Mouse (Mus musculus) neural tube, embryonic 12.5 days (tissue): ENCODE measurements around the gene Ddx55. TPM values are rescaled to one million over a fixed set of nuclear protein-coding genes. Genes with fewer than 3 reads are reported as not detected.

ENCODE experiments used
- ATAC-seq: fragments of 200-750 bp; cut with Nextera tagmentation; 2 replicates; pipeline ENCODE4 v1.8.0; 2017; ENCODE audit warnings: low read depth, mild to moderate bottlenecking, moderate TSS enrichment, moderate library complexity; ENCODE audit not compliant: low FRiP score
- H3K27ac ChIP-seq: fragments of 300-500 bp; sonication (generic); 2 replicates; pipeline ENCODE4 v1.5.1; 2016
- H3K27me3 ChIP-seq: fragments of 300-500 bp; sonication (generic); replicated peaks from 2 replicates; pipeline ENCODE4 v1.6.1; 2016; ENCODE audit warnings: mild to moderate bottlenecking
- H3K36me3 ChIP-seq: fragments of 300-500 bp; sonication (generic); 2 replicates; pipeline ENCODE4 v1.6.1; 2016; ENCODE audit warnings: mild to moderate bottlenecking
- H3K4me1 ChIP-seq: fragments of 300-500 bp; sonication (generic); 2 replicates; pipeline ENCODE4 v1.6.1; 2016
- H3K4me2 ChIP-seq: fragments of 300-500 bp; sonication (generic); replicated peaks from 2 replicates; pipeline ENCODE4 v1.6.1; 2016; ENCODE audit warnings: mild to moderate bottlenecking
- H3K4me3 ChIP-seq: fragments of 300-500 bp; sonication (generic); 2 replicates; pipeline ENCODE4 v1.5.1; 2016
- H3K9ac ChIP-seq: fragments of 300-500 bp; sonication (generic); 2 replicates; pipeline ENCODE4 v1.6.1; 2016; ENCODE audit warnings: mild to moderate bottlenecking
- H3K9me3 ChIP-seq: fragments of 300-500 bp; sonication (generic); 2 replicates; pipeline ENCODE4 v1.6.1; 2016; ENCODE audit warnings: mild to moderate bottlenecking
- WGBS: fragments of 180-500 bp; shearing (Covaris S2); methylation state at CpG from one replicate; pipeline ENCODE4 v1.1.7; 2016; 5-methylcytosine and 5-hydroxymethylcytosine counted together
- polyA plus RNA-seq: library from polyadenylated mRNA; unstranded; fragments of >200 nt; fragmentation: Nextera tagmentation; extraction: Ambion mirVana; gene quantifications from 2 replicates; pipeline ENCODE4 v1.2.1, GENCODE M21; 2016

Ddx55 gene
- polyA plus RNA-seq, 1 experiment from 2014 or later = 21.9 TPM

- Histone ChIP-seq H3K27ac (no peak overlapping the region), H3K4me3 (no peak overlapping the region), H3K9ac (no peak overlapping the region)
These were observed 24.3 kb upstream of the Ddx55 start for GRCm38 (mm10) chr5:124528351-124528750.

GRCm38 (mm10) chr5:124528791-124529190 is 23.9 kb upstream of the Ddx55 start:
- Histone ChIP-seq H3K4me2 (peak overlapping the region; percentile 83), H3K4me1 (peaks cover 38% of the 10 kb centered on the region), H3K9me3 (no peaks in the 10 kb centered on the region), H3K9ac (peak overlapping the region; percentile 40), H3K27ac (no peak overlapping the region), H3K36me3 (0 out of 2 replicates have a peak, but pooled peaks cover 3% of the 10 kb centered on the region), H3K4me3 (0 out of 2 replicates have a peak overlapping the region, but pooled peaks have one; percentile 75), H3K27me3 (no peaks in the 10 kb centered on the region)
- WGBS = 35% methylated on average over 9 of the region's 9 CpGs
- ATAC-seq = no peak

More at GRCm38 (mm10) chr5:124528351-124528750, 24.3 kb upstream of the Ddx55 start:
- peak overlapping the region; percentile 83 for H3K4me2 ChIP-seq
- H3K27me3 ChIP-seq = no peaks in the 10 kb centered on the region
- H3K9me3 ChIP-seq = no peaks in the 10 kb centered on the region
- 0 out of 2 replicates have a peak, but pooled peaks cover 3% of the 10 kb centered on the region for H3K36me3 ChIP-seq
- 67% methylated on average over 4 of the region's 4 CpGs for WGBS
- H3K4me1 ChIP-seq = peaks cover 38% of the 10 kb centered on the region
- no peak for ATAC-seq

GRCm38 (mm10) chr5:124529191-124529651 is 23.4 kb upstream of the Ddx55 start:
- Histone ChIP-seq H3K9me3 (no peaks in the 10 kb centered on the region), H3K4me1 (peaks cover 38% of the 10 kb centered on the region), H3K4me2 (peak overlapping the region; percentile 83), H3K4me3 (peak overlapping the region; percentile 75), H3K27ac (no peak overlapping the region), H3K27me3 (no peaks in the 10 kb centered on the region), H3K36me3 (0 out of 2 replicates have a peak, but pooled peaks cover 3% of the 10 kb centered on the region), H3K9ac (peak overlapping the region; percentile 40)
- no peak for ATAC-seq
- 30% methylated on average over 8 of the region's 8 CpGs for WGBS

DNA sequence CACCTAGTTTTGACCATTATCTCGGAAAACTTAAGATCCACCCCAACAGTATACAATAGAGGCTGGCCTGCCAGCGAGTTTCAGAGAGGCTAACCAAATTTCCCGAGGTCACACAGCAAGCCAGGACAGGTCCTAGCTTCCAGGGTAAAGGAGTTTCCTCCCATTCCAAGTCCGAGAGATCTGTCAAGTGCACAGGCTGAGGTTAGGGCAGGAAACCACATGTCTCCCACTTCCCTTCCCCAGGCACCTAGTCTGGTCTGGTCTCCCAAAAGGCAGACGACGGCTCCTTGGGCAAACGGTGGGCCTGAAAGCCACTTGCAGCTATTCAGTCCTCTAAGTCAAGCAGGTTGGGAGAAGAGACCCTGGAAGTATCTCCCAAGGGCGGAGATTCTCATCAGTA is 23.0 kb upstream of the Ddx55 start:
- Histone ChIP-seq H3K36me3 (0 out of 2 replicates have a peak, but pooled peaks cover 3% of the 10 kb centered on the region), H3K9me3 (no peaks in the 10 kb centered on the region), H3K27ac (no peak overlapping the region), H3K4me3 (peak overlapping the region; percentile 75; the same call in 1 of the 2 replicates), H3K4me2 (peak overlapping the region; percentile 83), H3K4me1 (peaks cover 38% of the 10 kb centered on the region), H3K9ac (peak overlapping the region; percentile 40; the same call in 1 of the 2 replicates), H3K27me3 (no peaks in the 10 kb centered on the region)
- ATAC-seq = no peak
- WGBS = 64% methylated on average over 8 of the region's 8 CpGs

DNA sequence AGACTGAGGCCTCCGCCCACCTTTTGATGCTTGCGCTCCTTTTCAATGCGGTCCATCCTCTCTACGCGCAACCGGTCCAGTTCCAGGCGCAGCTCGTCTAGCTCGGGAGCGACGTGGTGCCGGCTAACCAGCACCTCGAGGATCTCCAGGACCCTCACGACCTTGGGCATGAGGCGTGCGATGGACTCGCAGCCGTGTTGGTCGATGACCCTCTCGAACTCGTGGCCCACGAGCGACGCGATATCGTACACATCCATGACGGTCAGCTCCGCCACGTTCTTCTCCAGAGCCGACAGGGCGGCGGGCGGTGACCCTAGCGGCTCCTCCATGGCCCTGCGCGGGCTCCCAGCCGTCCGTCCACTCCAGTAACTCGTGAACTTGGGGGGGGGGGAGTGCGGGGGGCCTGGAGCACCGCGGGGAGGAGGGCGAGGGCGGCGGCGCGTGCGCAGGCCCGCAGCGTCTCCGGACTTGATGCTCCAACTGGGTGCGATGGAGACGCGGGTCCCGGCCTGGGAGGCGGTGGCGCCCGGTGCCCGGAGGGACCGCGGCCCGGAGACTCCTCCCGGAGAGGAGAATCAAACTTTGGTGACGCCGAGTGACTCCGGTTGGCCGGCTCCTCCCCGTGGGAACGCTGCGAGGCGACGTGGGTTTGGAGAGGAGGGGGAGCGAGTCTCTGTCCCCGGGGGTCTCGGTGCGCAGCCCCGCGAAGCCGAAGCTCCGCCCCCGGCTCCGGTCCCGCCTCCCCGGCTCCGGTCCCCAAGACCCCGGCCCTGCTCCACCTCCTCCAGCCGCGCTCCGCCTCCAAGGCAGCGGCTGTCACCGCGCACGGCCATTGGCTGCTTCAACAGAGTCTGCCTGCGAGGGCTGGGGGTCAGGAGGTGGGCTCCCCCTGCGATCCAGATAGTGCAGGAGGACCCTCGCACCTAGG is 21.7 kb upstream of the Ddx55 start, which contains the start of gene Rilpl1:
Gene Rilpl1, minus strand, starts transcription at position 737 of the 928 bp plus-strand sequence.
- peaks cover 38% of the 10 kb centered on the region for H3K4me1 ChIP-seq
- H3K27ac ChIP-seq = peak within 1 kb of the TSS; percentile 42
- H3K27me3 ChIP-seq = no peaks in the 10 kb centered on the region
- H3K4me3 ChIP-seq = peak within 1 kb of the TSS; percentile 75
- H3K4me2 ChIP-seq = peak within 1 kb of the TSS; percentile 83
- peak within 1 kb of the TSS; percentile 75 for H3K9ac ChIP-seq
- under 1% methylated on average over 95 of the region's 96 CpGs for WGBS
- 0 out of 2 replicates have a peak, but pooled peaks cover 3% of the 10 kb centered on the region for H3K36me3 ChIP-seq
- no peaks in the 10 kb centered on the region for H3K9me3 ChIP-seq
- peak; percentile 93 for ATAC-seq

- Histone ChIP-seq H3K27ac (peak overlapping the region; percentile 37; the same call in 1 of the 2 replicates), H3K27me3 (no peaks in the 10 kb centered on the region), H3K4me2 (peak overlapping the region; percentile 83), H3K9ac (peak overlapping the region; percentile 75), H3K9me3 (no peaks in the 10 kb centered on the region), H3K4me1 (peaks cover 38% of the 10 kb centered on the region), H3K4me3 (peak overlapping the region; percentile 75), H3K36me3 (no peaks in the 10 kb centered on the region)
- ATAC-seq = peak; percentile 59
- 13% methylated on average over 14 of the region's 14 CpGs for WGBS
These were observed 21.1 kb upstream of the Ddx55 start for GRCm38 (mm10) chr5:124531583-124531930.

GRCm38 (mm10) chr5:124532451-124532850 is 20.2 kb upstream of the Ddx55 start:
- H3K27ac ChIP-seq = no peak overlapping the region
- WGBS = 40% methylated on average over 7 of the region's 7 CpGs
- H3K4me3 ChIP-seq = no peak overlapping the region

DNA sequence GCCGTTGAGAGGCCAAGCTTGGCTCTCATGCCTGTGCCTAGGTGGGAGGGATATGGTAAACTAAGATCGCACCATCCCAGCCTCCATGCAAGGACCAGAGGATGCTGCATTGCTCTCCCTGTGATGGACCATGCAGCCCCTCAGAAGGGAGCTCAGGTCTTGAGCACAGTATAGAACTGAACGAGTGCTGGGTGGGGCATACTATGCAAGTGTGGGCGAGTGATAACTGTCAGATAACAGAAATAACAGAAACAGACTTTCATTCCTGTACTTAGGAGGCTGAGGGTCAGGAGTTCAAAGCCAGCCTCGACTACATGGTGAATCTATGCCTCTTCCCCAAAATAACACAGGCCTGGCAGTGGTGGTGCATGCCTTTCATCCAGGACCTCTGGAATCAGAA is 17.6 kb upstream of the Ddx55 start:
- WGBS = 64% methylated on average over 5 of the region's 5 CpGs
- peaks cover 18% of the 10 kb centered on the region for H3K4me1 ChIP-seq
- no peaks in the 10 kb centered on the region for H3K36me3 ChIP-seq
- no peaks in the 10 kb centered on the region for H3K9me3 ChIP-seq
- H3K4me3 ChIP-seq = no peak overlapping the region
- no peak overlapping the region for H3K9ac ChIP-seq
- ATAC-seq = no peak
- H3K4me2 ChIP-seq = no peak overlapping the region
- H3K27me3 ChIP-seq = 0 out of 2 replicates have a peak, but pooled peaks cover 2% of the 10 kb centered on the region
- no peak overlapping the region for H3K27ac ChIP-seq

More at GRCm38 (mm10) chr5:124532451-124532850, 20.2 kb upstream of the Ddx55 start:
- peaks cover 38% of the 10 kb centered on the region for H3K4me1 ChIP-seq
- 0 out of 2 replicates have a peak, but pooled peaks cover 2% of the 10 kb centered on the region for H3K27me3 ChIP-seq
- H3K9ac ChIP-seq = no peak overlapping the region
- no peak overlapping the region for H3K4me2 ChIP-seq
- H3K9me3 ChIP-seq = no peaks in the 10 kb centered on the region
- no peaks in the 10 kb centered on the region for H3K36me3 ChIP-seq
- no peak for ATAC-seq

DNA sequence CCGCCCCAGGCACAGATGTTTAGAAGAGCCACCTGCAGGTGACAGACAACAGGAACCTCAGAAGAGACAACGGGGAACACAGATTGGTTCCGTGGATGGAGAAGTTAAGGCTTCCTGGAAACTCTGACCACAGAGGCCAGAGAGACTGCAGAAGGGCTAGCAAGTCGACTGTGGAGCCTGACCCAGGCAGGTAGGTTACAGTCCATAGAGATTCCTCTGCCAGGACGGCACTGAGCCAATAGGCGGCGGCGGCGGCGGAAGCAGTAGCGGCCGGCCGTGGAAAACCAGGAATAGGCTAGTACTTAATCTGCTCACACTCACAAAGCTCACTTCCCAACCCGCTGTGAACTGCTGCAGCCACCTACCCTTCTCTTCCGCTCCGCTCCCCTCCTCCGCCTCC is 15.9 kb upstream of the Ddx55 start:
- WGBS = 9% methylated on average over 17 of the region's 17 CpGs
- no peak overlapping the region for H3K27ac ChIP-seq
- 0 out of 2 replicates have a peak, but pooled peaks cover 2% of the 10 kb centered on the region for H3K27me3 ChIP-seq
- no peak overlapping the region for H3K4me3 ChIP-seq
- H3K9ac ChIP-seq = peak overlapping the region; percentile 33; the same call in 1 of the 2 replicates
- peak overlapping the region; percentile 38 for H3K4me2 ChIP-seq
- no peaks in the 10 kb centered on the region for H3K36me3 ChIP-seq
- H3K9me3 ChIP-seq = no peaks in the 10 kb centered on the region
- no peak for ATAC-seq
- H3K4me1 ChIP-seq = peaks cover 8% of the 10 kb centered on the region

- no peak overlapping the region for H3K9ac ChIP-seq
- H3K4me1 ChIP-seq = peaks cover 11% of the 10 kb centered on the region
- no peak for ATAC-seq
- no peak overlapping the region for H3K4me3 ChIP-seq
- no peak overlapping the region for H3K27ac ChIP-seq
- H3K9me3 ChIP-seq = no peaks in the 10 kb centered on the region
- 0 out of 2 replicates have a peak, but pooled peaks cover 2% of the 10 kb centered on the region for H3K27me3 ChIP-seq
- no peak overlapping the region for H3K4me2 ChIP-seq
- 80% methylated on average over 16 of the region's 16 CpGs for WGBS
- peaks cover 2% of the 10 kb centered on the region for H3K36me3 ChIP-seq
These were observed 13.6 kb upstream of the Ddx55 start for GRCm38 (mm10) chr5:124538813-124539792.

GRCm38 (mm10) chr5:124539905-124540304 is 12.8 kb upstream of the Ddx55 start:
- H3K36me3 ChIP-seq = peaks cover 10% of the 10 kb centered on the region
- no peak overlapping the region for H3K27ac ChIP-seq
- ATAC-seq = no peak
- H3K27me3 ChIP-seq = 0 out of 2 replicates have a peak, but pooled peaks cover 2% of the 10 kb centered on the region
- WGBS = 76% methylated on average over 4 of the region's 4 CpGs
- no peaks in the 10 kb centered on the region for H3K9me3 ChIP-seq
- H3K9ac ChIP-seq = no peak overlapping the region
- H3K4me3 ChIP-seq = no peak overlapping the region; the same call in 1 of the 2 replicates
- peak overlapping the region; percentile 44 for H3K4me2 ChIP-seq
- peaks cover 11% of the 10 kb centered on the region for H3K4me1 ChIP-seq
